Mouse (Mus musculus): ENCODE data around the gene Triobp.

- TF ChIP-seq POLR2A (IDR thresholded peaks at IDR 0.05; ENCODE audit: low read depth, low read length) = no peak
- TF ChIP-seq CTCF (IDR thresholded peaks at IDR 0.05; ENCODE audit: extremely low read depth, insufficient read depth, insufficient read length, insufficient replicate concordance) = peak; percentile 78; the same call in 1 of the 2 replicates
Measured at GRCm38 (mm10) chr15:78931577-78931976, 15.9 kb upstream of the Triobp start.

Measured in spleen, adult 2 months (tissue).